Mouse (Mus musculus): Measurements from ENCODE around the gene Emc8. TPM values are rescaled to one million over a fixed set of nuclear protein-coding genes. Genes with fewer than 3 reads are reported as not detected.
A peak's percentile ranks its signal among the peaks of the same experiment; 100 is the strongest.

The Emc8 gene
- total RNA-seq, 2 experiments from 2014 or later: 22.2 to 25.6 TPM

GRCm38 (mm10) chr8:120697154-120697978, 29.0 kb upstream of the Emc8 start:
- no peak for TF ChIP-seq CTCF (IDR thresholded peaks at IDR 0.05)
- peak overlapping the region; percentile 40; the same call in 1 of the 2 replicates for H3K27ac ChIP-seq
- no peak overlapping the region for H3K4me3 ChIP-seq
- peak; percentile 72 for DNase-seq
- intact Hi-C loops (cut with DNase I): no loop called here

GRCm38 (mm10) chr8:120696401-120697153, 28.2 kb upstream of the Emc8 start:
- TF ChIP-seq CTCF (IDR thresholded peaks at IDR 0.05): no peak
- Histone ChIP-seq H3K27ac (peak overlapping the region; percentile 40; the same call in 1 of the 2 replicates), H3K4me3 (no peak overlapping the region)
- peak; percentile 33 for DNase-seq
- intact Hi-C loops (cut with DNase I): no loop called here

- intact Hi-C loops (cut with DNase I): loop anchor here (2.0 kb wide), 1 partner anchor 43 kb away; the partner anchor contains the start of gene Irf8
These were observed 25.6 kb upstream of the Emc8 start for GRCm38 (mm10) chr8:120693861-120694493.

GRCm38 (mm10) chr8:120692934-120693333, 24.6 kb upstream of the Emc8 start:
- no peak overlapping the region for H3K27ac ChIP-seq
- TF ChIP-seq CTCF (IDR thresholded peaks at IDR 0.05): no peak
- DNase-seq: no peak
- no peak overlapping the region for H3K4me3 ChIP-seq
- intact Hi-C loops (cut with DNase I): no loop called here

More at GRCm38 (mm10) chr8:120693861-120694493, 25.6 kb upstream of the Emc8 start:
- peak overlapping the region; percentile 50 for H3K4me3 ChIP-seq
- TF ChIP-seq CTCF (IDR thresholded peaks at IDR 0.05): no peak
- H3K27ac ChIP-seq: peak overlapping the region; percentile 69
- peak; percentile 81 for DNase-seq

GRCm38 (mm10) chr8:120688511-120688910, 20.1 kb upstream of the Emc8 start:
- DNase-seq: peak; percentile 13
- Histone ChIP-seq H3K27ac (no peak overlapping the region), H3K4me3 (no peak overlapping the region)
- intact Hi-C loops (cut with DNase I): no loop called here
- no peak for TF ChIP-seq CTCF (IDR thresholded peaks at IDR 0.05)

GRCm38 (mm10) chr8:120687786-120688185, 19.4 kb upstream of the Emc8 start:
- DNase-seq: peak; percentile 66
- intact Hi-C loops (cut with DNase I): no loop called here
- H3K4me3 ChIP-seq: no peak overlapping the region
- H3K27ac ChIP-seq: peak overlapping the region; percentile 9; the same call in 1 of the 2 replicates
- no peak for TF ChIP-seq CTCF (IDR thresholded peaks at IDR 0.05)

GRCm38 (mm10) chr8:120686576-120686975, 18.2 kb upstream of the Emc8 start:
- H3K27ac ChIP-seq: peak overlapping the region; percentile 73; the same call in 1 of the 2 replicates
- DNase-seq: peak; percentile 25
- H3K4me3 ChIP-seq: no peak overlapping the region
- intact Hi-C loops (cut with DNase I): no loop called here
- TF ChIP-seq CTCF (IDR thresholded peaks at IDR 0.05): no peak

GRCm38 (mm10) chr8:120686051-120686450, 17.7 kb upstream of the Emc8 start:
- peak; percentile 63 for DNase-seq
- peak overlapping the region; percentile 73 for H3K27ac ChIP-seq
- no peak for TF ChIP-seq CTCF (IDR thresholded peaks at IDR 0.05)
- H3K4me3 ChIP-seq: no peak overlapping the region; the same call in 1 of the 2 replicates
- intact Hi-C loops (cut with DNase I): no loop called here

- TF ChIP-seq CTCF (IDR thresholded peaks at IDR 0.05): no peak
- peak overlapping the region; percentile 73 for H3K27ac ChIP-seq
- intact Hi-C loops (cut with DNase I): no loop called here
- peak overlapping the region; percentile 38 for H3K4me3 ChIP-seq
- no peak for DNase-seq
These were observed 17.2 kb upstream of the Emc8 start for GRCm38 (mm10) chr8:120685591-120685990.

- no peak for TF ChIP-seq CTCF (IDR thresholded peaks at IDR 0.05)
- DNase-seq: peak; percentile 81
- peak overlapping the region; percentile 38 for H3K4me3 ChIP-seq
- peak overlapping the region; percentile 73 for H3K27ac ChIP-seq
- intact Hi-C loops (cut with DNase I): no loop called here
These were observed 16.7 kb upstream of the Emc8 start for GRCm38 (mm10) chr8:120685097-120685496.

GRCm38 (mm10) chr8:120684082-120684481, 15.7 kb upstream of the Emc8 start:
- 0 out of 2 replicates have a peak overlapping the region, but pooled peaks have one; percentile 73 for H3K27ac ChIP-seq
- intact Hi-C loops (cut with DNase I): loop anchor here (5.0 kb wide), 1 partner anchor 53 kb away; the partner anchor contains the start of gene Irf8
- no peak overlapping the region for H3K4me3 ChIP-seq
- no peak for TF ChIP-seq CTCF (IDR thresholded peaks at IDR 0.05)
- no peak for DNase-seq

GRCm38 (mm10) chr8:120683602-120684001, 15.2 kb upstream of the Emc8 start:
- TF ChIP-seq CTCF (IDR thresholded peaks at IDR 0.05): peak; percentile 87
- no peak overlapping the region for H3K4me3 ChIP-seq
- DNase-seq: peak; percentile 89
- intact Hi-C loops (cut with DNase I): loop anchor here (5.0 kb wide), 1 partner anchor 54 kb away; the partner anchor contains the start of gene Irf8
- H3K27ac ChIP-seq: no peak overlapping the region

Data from gastrocnemius, adult 2 months (tissue).